Mouse (Mus musculus): ENCODE data around the gene Mapk11. TPM values are rescaled to one million over a fixed set of nuclear protein-coding genes. Genes with fewer than 3 reads are reported as not detected.

Mapk11 gene
- total RNA-seq, 2 experiments from 2014 or later: 49.1 to 55.1 TPM

DNA sequence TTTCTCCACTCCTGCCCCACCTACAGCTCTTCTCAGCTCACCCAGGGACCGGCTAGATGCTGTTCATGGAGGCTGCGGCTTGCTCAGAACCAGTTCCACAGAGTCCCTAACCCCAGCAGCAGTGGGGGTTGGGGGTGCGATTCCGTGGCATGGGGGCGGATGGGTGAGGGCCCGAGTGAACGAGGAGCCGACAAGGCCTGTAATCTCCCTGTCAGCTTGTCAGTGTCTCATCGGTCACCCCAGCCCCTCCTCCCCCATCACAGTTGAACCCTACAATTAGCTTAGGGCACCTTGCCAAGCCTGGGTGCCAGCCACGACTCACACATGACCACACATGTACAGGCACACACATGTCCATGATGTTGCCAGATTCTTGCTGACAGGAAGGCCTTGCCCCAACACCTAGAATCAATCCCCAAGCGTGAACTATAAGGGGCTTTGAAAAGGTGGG, 25.5 kb upstream of the Mapk11 start:
- no peak for DNase-seq (ENCODE audit: low spot score in 2 of 2)

DNA sequence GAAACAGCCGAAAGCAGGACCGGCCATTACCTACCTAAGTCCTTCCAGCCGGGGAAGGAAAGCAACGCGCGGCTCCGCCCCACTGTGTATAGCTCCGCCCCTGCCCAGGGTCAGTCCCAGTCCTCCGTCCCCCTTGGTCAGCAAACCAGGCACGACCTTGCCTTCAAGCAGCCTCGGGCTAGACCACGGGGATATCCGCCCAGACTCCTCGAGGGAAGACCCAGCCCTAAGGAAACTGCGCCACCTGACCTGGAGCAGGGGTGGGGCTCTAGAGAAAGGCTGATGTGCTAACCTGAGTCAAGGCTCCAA, 24.4 kb upstream of the Mapk11 start:
- peak in 1 of 2 experiments; percentile 35 for DNase-seq (ENCODE audit: low spot score in 2 of 2)

DNA sequence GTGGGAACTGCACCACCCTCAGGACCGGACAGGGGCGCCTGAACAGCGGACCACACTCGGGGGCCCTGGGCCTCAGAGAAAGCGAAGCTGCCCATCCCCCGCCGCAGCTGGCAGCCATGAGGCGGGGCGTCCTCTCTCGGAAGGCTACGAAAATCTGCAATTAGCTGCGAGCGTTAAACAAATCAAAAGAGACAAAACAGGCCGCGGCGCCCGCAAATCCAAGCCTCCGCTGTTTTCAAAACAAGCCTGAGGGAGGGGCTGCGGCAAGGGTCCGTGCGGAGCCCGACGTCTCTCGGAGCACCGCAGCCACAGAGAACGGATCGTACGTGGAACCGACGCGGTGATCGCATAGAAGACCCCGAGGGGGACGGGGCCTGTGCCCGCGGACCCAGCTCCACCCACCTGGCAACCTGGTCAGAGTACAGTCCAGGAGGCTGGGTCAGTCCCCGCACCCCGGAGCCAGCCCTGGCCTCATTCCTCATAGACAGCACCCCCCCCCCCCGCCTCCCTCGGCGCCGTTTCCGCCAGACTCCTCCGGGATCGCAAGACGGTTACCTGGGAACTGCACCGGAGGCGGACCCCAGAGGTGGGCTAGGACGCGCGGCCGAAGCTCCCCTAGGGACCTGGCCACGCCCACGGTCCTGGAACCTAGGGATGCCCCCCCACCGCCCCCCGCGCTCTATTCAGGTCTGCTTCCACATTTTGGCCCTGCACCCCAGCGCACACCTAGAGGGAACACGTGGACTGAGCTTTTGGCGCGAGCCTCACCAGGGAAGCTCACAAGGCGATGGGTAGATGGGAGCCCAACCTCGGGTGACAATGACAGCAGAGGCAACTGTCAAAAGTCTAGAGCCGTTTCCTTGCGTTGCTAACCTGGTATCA, 23.8 kb upstream of the Mapk11 start:
- DNase-seq (ENCODE audit: low spot score in 2 of 2): peak; percentile 27 to 31

- DNase-seq (ENCODE audit: low spot score in 2 of 2): no peak
Measured at GRCm38 (mm10) chr15:89172276-89172935, 23.0 kb upstream of the Mapk11 start.

GRCm38 (mm10) chr15:89171526-89172051, 22.2 kb upstream of the Mapk11 start:
- DNase-seq (ENCODE audit: low spot score in 2 of 2): no peak

DNA sequence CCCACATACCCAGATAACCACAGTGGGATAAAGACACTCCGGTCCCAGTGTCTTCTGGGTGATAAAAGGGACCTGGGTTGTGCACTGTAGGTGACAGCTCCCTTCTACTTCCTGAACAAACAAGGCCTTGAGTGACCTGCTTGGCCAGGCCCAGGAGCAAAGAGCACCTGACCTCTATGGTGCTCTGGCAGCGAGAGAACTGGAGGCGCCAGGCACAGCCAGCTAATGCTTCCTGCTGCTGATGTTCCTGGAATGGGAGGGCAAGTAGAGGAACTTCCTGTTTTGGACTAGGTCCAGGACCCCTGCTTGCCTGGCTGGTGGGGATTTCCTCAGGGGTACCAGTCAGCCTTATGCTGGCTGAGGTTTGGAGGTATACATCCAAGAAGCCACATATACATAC, 20.7 kb upstream of the Mapk11 start:
- no peak for DNase-seq (ENCODE audit: low spot score in 2 of 2)

DNA sequence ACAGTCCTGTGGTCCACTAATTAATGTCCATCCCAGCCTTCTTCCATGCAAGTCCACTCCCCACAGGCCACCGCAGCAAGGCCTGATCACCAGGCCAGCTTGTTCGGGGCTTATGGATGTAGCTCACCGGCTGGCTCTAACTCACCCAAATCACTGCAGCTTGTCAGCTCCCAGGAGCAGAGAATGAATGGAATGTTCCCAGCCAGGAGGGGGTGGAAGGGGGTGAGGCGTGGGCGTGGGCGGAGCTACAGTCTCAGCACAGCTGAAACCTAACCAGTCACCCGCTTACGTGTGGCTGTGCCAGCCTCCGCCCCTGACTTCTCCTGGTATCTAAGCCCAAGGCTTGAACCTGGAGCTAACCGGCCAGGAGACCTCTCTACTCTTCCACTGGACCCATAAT, 20.0 kb upstream of the Mapk11 start:
- peak; percentile 81 to 87 for DNase-seq (ENCODE audit: low spot score in 2 of 2)

DNA sequence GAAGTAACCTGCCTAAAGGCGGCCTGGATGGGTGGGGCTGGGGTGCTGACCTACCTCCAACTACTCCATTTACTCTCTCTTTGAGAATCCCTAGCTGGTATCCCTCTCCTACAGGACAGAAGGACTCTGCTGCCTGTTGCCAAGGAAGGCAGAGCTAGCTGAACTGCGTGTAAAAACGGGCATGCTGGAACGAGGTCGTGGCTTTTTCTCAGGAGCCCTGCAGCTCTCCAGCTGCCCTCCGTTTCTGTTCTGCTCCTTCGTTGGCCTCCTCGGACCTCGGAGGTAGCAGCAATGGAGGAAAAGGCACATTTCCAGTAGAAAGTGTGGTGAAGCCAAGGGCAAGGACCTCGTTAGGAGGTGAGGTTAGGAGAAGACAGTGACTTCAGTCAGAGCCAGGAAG, 19.5 kb upstream of the Mapk11 start:
- no peak for DNase-seq (ENCODE audit: low spot score in 2 of 2)

GRCm38 (mm10) chr15:89165478-89165877, 16.1 kb upstream of the Mapk11 start:
- no peak for DNase-seq (ENCODE audit: low spot score in 2 of 2)

DNA sequence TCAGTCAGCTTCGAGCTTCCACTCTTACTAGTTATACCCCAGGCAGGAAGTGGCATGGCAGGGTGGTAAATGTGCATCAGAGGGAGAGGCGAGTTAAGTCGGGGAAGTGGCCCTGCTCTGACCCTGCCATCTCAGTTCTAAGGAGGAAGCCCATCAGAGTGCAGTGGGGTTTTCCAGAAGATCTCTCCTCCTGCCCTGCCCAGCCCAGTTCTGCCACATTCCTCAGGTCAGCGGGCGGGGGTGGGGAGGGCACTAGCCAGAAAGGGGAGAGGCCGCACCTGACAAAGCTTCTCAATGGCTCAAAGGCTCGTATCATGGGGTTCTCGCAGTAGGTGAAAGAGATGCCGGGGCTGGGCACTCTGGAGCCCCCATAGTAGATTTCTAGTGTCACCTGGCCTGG, 12.0 kb upstream of the Mapk11 start:
- no peak for DNase-seq (ENCODE audit: low spot score in 2 of 2)

DNA sequence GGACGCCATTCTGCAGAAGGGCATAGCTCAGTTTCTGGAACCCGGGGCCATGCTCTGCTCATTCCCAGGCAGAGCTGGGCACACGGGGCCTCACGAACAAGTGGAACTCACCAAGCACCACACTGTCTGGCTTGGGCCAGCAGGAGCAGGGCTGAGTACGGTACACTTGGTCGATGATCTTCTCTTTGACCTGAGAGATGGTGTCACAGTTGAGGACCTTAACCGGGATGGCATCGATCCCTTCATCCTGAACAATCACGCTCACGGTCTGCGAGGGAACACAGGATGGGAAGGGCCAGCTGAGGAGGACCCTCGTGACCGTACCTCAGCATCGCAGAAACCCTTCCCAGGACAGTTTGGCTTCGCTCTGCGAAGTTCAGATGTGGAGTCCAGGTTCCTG, 9.1 kb upstream of the Mapk11 start:
- DNase-seq (ENCODE audit: low spot score in 2 of 2): no peak

DNA sequence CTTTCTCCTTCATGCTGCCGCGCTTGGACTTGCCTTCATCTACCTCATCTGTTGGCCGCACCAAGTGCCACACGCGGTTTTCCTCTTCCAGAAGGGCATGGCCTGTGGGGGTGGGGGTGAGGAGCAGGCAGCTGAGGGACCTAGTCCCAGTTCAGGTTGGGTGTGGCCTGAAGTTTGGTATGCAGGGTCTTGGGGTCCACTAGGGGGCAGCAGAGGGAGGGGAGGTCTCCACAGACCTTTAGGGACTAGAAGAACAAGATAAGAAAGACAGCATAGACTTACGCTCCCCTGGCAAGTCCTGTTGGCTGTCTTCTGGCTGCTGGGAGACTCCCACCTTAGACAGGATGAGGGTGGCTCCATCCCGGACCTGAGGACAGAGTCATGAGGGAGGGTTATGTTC, 8.5 kb upstream of the Mapk11 start:
- DNase-seq (ENCODE audit: low spot score in 2 of 2): peak; percentile 55 to 68

DNA sequence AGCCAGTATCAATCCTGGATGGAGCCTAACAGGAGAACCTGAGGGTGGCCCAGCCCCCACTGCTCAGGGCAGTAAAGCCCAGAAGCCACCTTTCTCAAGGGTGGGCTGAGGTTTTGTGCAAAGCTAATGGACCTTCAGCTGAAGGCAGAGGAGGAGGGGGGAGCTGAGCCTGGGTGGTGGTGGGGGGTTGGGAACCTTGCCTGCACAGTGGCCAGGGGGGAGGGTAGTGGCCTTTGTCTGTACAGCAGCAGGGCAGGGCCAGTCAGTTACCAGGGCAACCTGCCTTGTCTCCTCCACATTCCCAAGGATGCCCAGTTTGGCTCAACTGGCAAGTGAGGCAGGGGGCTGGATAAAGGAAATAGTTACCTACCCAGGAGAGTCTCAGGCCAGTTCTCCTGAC, 2.9 kb upstream of the Mapk11 start:
- no peak for DNase-seq (ENCODE audit: low spot score in 2 of 2)

GRCm38 (mm10) chr15:89150041-89150390, 588 bp upstream of the Mapk11 start:
- no peak for DNase-seq (ENCODE audit: low spot score in 2 of 2)

- DNase-seq (ENCODE audit: low spot score in 2 of 2): peak in 1 of 2 experiments; percentile 15
Measured at GRCm38 (mm10) chr15:89148496-89149270, 745 bp downstream of the Mapk11 start.

- no peak for DNase-seq (ENCODE audit: low spot score in 2 of 2)
Measured at GRCm38 (mm10) chr15:89147895-89148294, 1.5 kb downstream of the Mapk11 start.

GRCm38 (mm10) chr15:89147456-89147855, 2.0 kb downstream of the Mapk11 start:
- no peak for DNase-seq (ENCODE audit: low spot score in 2 of 2)

DNA sequence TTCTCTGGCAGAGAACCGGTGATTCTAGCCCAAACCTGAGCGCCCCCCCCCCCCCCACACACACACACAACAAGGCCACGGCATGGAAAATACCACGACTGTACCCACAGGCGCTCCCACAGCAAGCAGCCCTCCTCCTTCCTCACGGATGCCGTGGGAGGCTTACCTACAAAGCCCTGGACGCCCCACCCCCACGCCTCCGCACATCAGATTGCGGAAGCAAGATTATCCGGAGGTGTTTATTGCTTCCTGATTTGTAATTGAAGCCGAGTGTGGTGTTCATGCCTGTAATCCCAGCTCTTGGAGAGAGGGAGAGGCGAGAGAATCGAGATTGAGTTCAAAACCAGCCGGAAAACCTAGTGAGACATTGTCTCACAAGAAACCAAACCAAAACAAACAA, 2.4 kb downstream of the Mapk11 start:
- DNase-seq (ENCODE audit: low spot score in 2 of 2): peak; percentile 54 to 65

GRCm38 (mm10) chr15:89146537-89146936, 2.9 kb downstream of the Mapk11 start:
- peak; percentile 75 to 85 for DNase-seq (ENCODE audit: low spot score in 2 of 2)

DNA sequence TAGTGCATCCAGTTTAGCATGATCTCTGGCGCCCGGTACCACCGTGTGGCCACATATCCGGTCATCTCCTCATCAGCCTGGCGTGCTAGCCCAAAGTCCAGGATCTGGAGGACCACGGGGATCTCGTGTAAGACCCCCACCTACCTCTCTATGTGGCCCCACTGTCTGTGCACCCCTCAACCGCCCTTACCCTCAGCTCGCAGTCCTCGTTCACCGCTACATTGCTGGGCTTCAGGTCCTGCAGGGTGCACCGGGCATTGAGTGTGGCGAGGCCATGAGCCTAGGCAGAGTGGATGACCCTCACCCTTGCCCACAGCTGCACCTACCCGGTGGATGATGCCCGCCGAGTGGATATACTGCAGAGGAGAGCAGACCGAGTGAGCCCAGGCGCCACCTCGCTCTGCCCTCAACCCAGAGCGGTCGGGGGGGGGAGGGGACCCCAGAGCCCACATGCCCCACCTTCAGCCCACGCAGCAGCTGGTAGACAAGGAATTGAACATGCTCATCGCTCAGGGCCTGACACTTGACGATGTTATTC, 3.5 kb downstream of the Mapk11 start:
- no peak for DNase-seq (ENCODE audit: low spot score in 2 of 2)

GRCm38 (mm10) chr15:89144965-89145364, 4.5 kb downstream of the Mapk11 start:
- DNase-seq (ENCODE audit: low spot score in 2 of 2): no peak
